Mouse (Mus musculus): ENCODE results near the gene Ager. TPM values are rescaled to one million over a fixed set of nuclear protein-coding genes. Genes with fewer than 3 reads are reported as not detected.

Ager gene
- polyA plus RNA-seq, 1 experiment from 2014 or later = 3.7 TPM

- Histone ChIP-seq H3K27ac (replicated peaks) (peak overlapping the region; percentile 98), H3K4me2 (peak overlapping the region; percentile 91), H3K27me3 (replicated peaks) (no peaks in the 10 kb centered on the region), H3K9me3 (no peaks in the 10 kb centered on the region), H3K9ac (peak overlapping the region; percentile 100), H3K4me1 (peaks cover 77% of the 10 kb centered on the region), H3K36me3 (peaks cover 29% of the 10 kb centered on the region), H3K4me3 (peak overlapping the region; percentile 92)
- peak; percentile 34; the same call in 1 of the 2 replicates for ATAC-seq (ENCODE audit: extremely low read depth, insufficient number of reproducible peaks, low FRiP score, low TSS enrichment)
- under 1% methylated on average over 33 of the region's 35 CpGs for WGBS
Observed at GRCm38 (mm10) chr17:34591994-34592375, 5.7 kb upstream of the Ager start.

DNA sequence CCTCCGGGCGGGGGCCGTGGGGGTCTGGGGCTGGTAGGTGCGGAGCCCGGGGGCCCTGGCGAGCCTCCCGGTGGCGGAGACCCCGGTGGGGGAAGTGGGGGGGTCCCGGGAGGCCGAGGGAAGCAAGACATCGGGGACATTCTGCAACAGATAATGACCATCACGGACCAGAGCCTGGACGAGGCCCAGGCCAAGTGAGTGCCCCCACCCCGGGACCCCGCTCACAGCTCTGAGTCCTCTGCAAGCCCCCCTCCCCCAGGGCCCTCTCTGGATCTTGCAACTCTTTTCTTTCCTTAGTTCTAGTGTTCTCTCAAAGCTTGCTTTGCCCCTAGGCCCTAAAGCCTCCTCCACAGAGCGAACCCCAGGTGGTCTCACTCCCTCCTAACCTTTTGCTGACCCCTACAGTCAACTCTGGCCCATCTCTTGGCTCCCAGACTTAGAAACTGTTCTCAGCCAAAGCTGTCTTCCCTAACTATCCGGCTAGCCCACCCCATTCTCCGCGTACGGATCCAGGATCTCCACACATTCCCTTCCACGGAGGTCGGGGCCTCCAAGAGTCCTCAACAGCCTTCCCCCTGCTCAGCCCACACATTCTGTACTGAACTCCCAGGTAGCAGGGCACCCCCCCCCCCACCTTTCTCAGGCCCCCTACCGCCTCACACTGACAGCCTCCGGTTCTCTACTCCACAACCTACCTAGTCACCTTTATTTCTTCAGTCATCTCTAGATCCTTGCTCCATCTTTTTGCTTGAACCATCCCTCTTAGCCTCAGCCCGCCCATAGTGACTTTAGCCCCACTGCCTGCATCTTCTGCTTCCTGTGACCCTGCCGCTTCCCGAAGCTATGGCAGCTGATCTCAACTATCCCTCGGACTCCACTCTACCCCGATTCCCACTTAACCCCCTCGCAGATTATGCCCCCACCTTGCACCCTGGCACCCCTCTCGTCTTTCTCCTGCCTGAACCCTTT, 4.8 kb upstream of the Ager start:
- peaks cover 83% of the 10 kb centered on the region for H3K4me1 ChIP-seq
- WGBS = 3% methylated on average over 32 of the region's 32 CpGs
- H3K27me3 ChIP-seq (replicated peaks) = no peaks in the 10 kb centered on the region
- peak overlapping the region; percentile 98 for H3K27ac ChIP-seq (replicated peaks)
- peak; percentile 9; the same call in 1 of the 2 replicates for ATAC-seq (ENCODE audit: extremely low read depth, insufficient number of reproducible peaks, low FRiP score, low TSS enrichment)
- H3K4me2 ChIP-seq = peak overlapping the region; percentile 91
- peak overlapping the region; percentile 92 for H3K4me3 ChIP-seq
- H3K9me3 ChIP-seq = no peaks in the 10 kb centered on the region
- H3K9ac ChIP-seq = peak overlapping the region; percentile 100
- peaks cover 29% of the 10 kb centered on the region for H3K36me3 ChIP-seq

- Histone ChIP-seq H3K9ac (peak overlapping the region; percentile 100), H3K4me1 (peaks cover 80% of the 10 kb centered on the region), H3K27me3 (replicated peaks) (no peaks in the 10 kb centered on the region), H3K36me3 (peaks cover 29% of the 10 kb centered on the region), H3K9me3 (no peaks in the 10 kb centered on the region), H3K4me2 (peak overlapping the region; percentile 91), H3K4me3 (peak overlapping the region; percentile 92), H3K27ac (replicated peaks) (peak overlapping the region; percentile 98; the same call in 1 of the 2 replicates)
- ATAC-seq (ENCODE audit: extremely low read depth, insufficient number of reproducible peaks, low FRiP score, low TSS enrichment) = no peak
- 62% methylated on average over 34 of the region's 34 CpGs for WGBS
Observed at GRCm38 (mm10) chr17:34593752-34594525, 3.7 kb upstream of the Ager start.

GRCm38 (mm10) chr17:34596098-34596497, 1.6 kb upstream of the Ager start:
- no peaks in the 10 kb centered on the region for H3K9me3 ChIP-seq
- no peak for ATAC-seq (ENCODE audit: extremely low read depth, insufficient number of reproducible peaks, low FRiP score, low TSS enrichment)
- no peak overlapping the region for H3K27ac ChIP-seq (replicated peaks)
- H3K36me3 ChIP-seq = peaks cover 44% of the 10 kb centered on the region
- peaks cover 66% of the 10 kb centered on the region for H3K4me1 ChIP-seq
- H3K27me3 ChIP-seq (replicated peaks) = no peaks in the 10 kb centered on the region
- H3K4me2 ChIP-seq = no peak overlapping the region
- H3K4me3 ChIP-seq = no peak overlapping the region
- H3K9ac ChIP-seq = peak overlapping the region; percentile 24; the same call in 1 of the 2 replicates
- WGBS = 72% methylated on average over 8 of the region's 8 CpGs

DNA sequence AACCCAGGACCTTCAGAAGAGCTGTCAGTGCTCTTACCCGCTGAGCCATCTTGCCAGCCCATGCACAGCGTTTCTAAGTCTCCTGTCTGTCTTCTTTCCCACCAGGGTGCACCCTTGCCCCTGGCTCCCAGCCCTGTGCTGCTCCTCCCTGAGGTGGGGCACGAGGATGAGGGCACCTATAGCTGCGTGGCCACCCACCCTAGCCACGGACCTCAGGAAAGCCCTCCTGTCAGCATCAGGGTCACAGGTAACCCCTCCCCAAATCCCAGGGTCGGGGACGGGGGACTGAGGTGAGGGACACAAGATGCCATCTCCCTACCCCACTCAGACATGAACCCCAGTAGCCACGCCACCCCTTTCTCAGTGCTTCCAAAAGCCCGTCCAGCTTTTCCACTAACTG, 2.2 kb downstream of the Ager start:
- Histone ChIP-seq H3K9me3 (no peaks in the 10 kb centered on the region), H3K4me2 (no peak overlapping the region), H3K27ac (replicated peaks) (no peak overlapping the region), H3K36me3 (peaks cover 43% of the 10 kb centered on the region), H3K27me3 (replicated peaks) (no peaks in the 10 kb centered on the region), H3K4me3 (no peak overlapping the region), H3K4me1 (peaks cover 54% of the 10 kb centered on the region), H3K9ac (no peak overlapping the region)
- 83% methylated on average over 9 of the region's 9 CpGs for WGBS
- ATAC-seq (ENCODE audit: extremely low read depth, insufficient number of reproducible peaks, low FRiP score, low TSS enrichment) = no peak

GRCm38 (mm10) chr17:34601796-34602195, 4.1 kb downstream of the Ager start:
- ATAC-seq (ENCODE audit: extremely low read depth, insufficient number of reproducible peaks, low FRiP score, low TSS enrichment) = no peak
- Histone ChIP-seq H3K4me2 (peak overlapping the region; percentile 95), H3K4me1 (peaks cover 50% of the 10 kb centered on the region), H3K27ac (replicated peaks) (no peak overlapping the region), H3K9ac (no peak overlapping the region), H3K36me3 (peaks cover 25% of the 10 kb centered on the region), H3K9me3 (no peaks in the 10 kb centered on the region), H3K27me3 (replicated peaks) (no peaks in the 10 kb centered on the region), H3K4me3 (peak overlapping the region; percentile 83; the same call in 1 of the 2 replicates)
- WGBS = 82% methylated on average over 12 of the region's 12 CpGs

GRCm38 (mm10) chr17:34603375-34604060, 5.9 kb downstream of the Ager start, which contains the start of gene Rnf5:
Gene Rnf5, minus strand, starts transcription at chr17:34603690.
- H3K4me1 ChIP-seq = peaks cover 50% of the 10 kb centered on the region
- peaks cover 30% of the 10 kb centered on the region for H3K36me3 ChIP-seq
- H3K27ac ChIP-seq (replicated peaks) = peak within 1 kb of the TSS; percentile 94

DNA sequence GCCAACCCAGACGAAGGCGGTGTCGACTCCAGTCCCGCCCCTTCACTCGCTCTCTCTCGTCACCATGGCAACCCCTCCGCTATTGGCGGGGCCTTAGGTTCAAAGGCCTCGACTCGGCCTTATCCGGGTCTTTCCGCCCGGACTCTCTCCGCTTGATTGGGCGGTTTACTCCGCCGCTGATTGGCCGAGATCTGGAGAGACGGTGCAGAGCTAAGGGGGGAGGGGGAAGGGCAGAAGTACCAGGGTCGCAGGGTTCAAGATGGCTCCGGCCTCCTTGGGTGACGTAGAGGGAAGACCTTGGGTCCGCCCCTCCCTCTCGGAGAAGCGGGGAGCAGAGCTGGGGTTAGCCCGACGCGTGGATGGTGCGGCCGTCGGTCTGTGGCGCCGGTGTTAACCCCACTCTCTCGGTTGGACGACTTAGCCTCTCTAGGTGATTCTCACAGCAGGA, 6.4 kb downstream of the Ager start, which contains the start of gene Agpat1:
Gene Agpat1 (plus strand): TSS at position 202 of the 448 bp plus-strand sequence.
- H3K4me2 ChIP-seq = peak within 1 kb of the TSS; percentile 97
- peak within 1 kb of the TSS; percentile 94 for H3K27ac ChIP-seq (replicated peaks)
- under 1% methylated on average over 35 of the region's 35 CpGs for WGBS
- peaks cover 30% of the 10 kb centered on the region for H3K36me3 ChIP-seq
- peak; percentile 85 for ATAC-seq (ENCODE audit: extremely low read depth, insufficient number of reproducible peaks, low FRiP score, low TSS enrichment)
- peaks cover 54% of the 10 kb centered on the region for H3K4me1 ChIP-seq
- no peaks in the 10 kb centered on the region for H3K9me3 ChIP-seq
- peak within 1 kb of the TSS; percentile 97 for H3K9ac ChIP-seq
- H3K4me3 ChIP-seq = peak within 1 kb of the TSS; percentile 88
- no peaks in the 10 kb centered on the region for H3K27me3 ChIP-seq (replicated peaks)

More at GRCm38 (mm10) chr17:34603375-34604060, 5.9 kb downstream of the Ager start, which contains the start of gene Rnf5:
- ATAC-seq (ENCODE audit: extremely low read depth, insufficient number of reproducible peaks, low FRiP score, low TSS enrichment) = peak; percentile 90
- peak within 1 kb of the TSS; percentile 88 for H3K4me3 ChIP-seq
- H3K9ac ChIP-seq = peak within 1 kb of the TSS; percentile 97
- H3K9me3 ChIP-seq = no peaks in the 10 kb centered on the region
- 1% methylated on average over 30 of the region's 30 CpGs for WGBS
- peak within 1 kb of the TSS; percentile 97 for H3K4me2 ChIP-seq
- H3K27me3 ChIP-seq (replicated peaks) = no peaks in the 10 kb centered on the region

- peaks cover 49% of the 10 kb centered on the region for H3K4me1 ChIP-seq
- peak overlapping the region; percentile 88 for H3K4me3 ChIP-seq
- H3K27ac ChIP-seq (replicated peaks) = peak overlapping the region; percentile 94
- H3K36me3 ChIP-seq = peaks cover 29% of the 10 kb centered on the region
- ATAC-seq (ENCODE audit: extremely low read depth, insufficient number of reproducible peaks, low FRiP score, low TSS enrichment) = no peak
- no peaks in the 10 kb centered on the region for H3K27me3 ChIP-seq (replicated peaks)
- peak overlapping the region; percentile 97 for H3K9ac ChIP-seq
- WGBS = 20% methylated on average over 24 of the region's 24 CpGs
- H3K9me3 ChIP-seq = no peaks in the 10 kb centered on the region
- peak overlapping the region; percentile 97 for H3K4me2 ChIP-seq
Observed at GRCm38 (mm10) chr17:34604511-34605237, 7.0 kb downstream of the Ager start.

DNA sequence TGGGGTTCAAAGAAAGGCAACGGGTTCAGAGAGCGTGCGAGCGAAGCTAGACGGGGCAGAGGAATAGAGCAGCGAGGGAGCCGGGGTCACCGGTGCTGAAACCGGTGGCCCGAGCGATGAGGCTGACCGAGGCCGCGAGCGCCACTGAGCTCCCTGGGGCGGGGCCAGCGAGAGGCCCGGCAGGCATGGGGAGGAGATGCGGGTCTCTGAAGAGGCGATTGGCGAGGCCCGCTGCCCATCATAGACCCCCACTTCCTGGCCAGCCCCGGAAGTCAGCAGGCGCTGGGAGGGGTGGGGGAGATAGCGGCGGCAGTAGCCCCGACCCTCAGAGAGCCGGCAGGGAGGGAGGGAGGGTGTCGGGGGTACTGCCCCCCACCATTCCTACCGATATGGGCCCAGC, 7.9 kb downstream of the Ager start:
- Histone ChIP-seq H3K27ac (replicated peaks) (peak overlapping the region; percentile 94), H3K4me1 (peaks cover 49% of the 10 kb centered on the region), H3K36me3 (peaks cover 25% of the 10 kb centered on the region), H3K4me2 (peak overlapping the region; percentile 97), H3K27me3 (replicated peaks) (no peaks in the 10 kb centered on the region), H3K4me3 (peak overlapping the region; percentile 88), H3K9ac (peak overlapping the region; percentile 97), H3K9me3 (no peaks in the 10 kb centered on the region)
- peak; percentile 35; the same call in 1 of the 2 replicates for ATAC-seq (ENCODE audit: extremely low read depth, insufficient number of reproducible peaks, low FRiP score, low TSS enrichment)
- under 1% methylated on average over 25 of the region's 30 CpGs for WGBS
